Mouse (Mus musculus) hindbrain, embryonic 10.5 days (tissue): ENCODE measurements around the gene Trnau1ap. TPM values are rescaled to one million over a fixed set of nuclear protein-coding genes. Genes with fewer than 3 reads are reported as not detected.

Experiments used
- DNase-seq: peaks from one replicate; pipeline ENCODE4 v3.0.0-alpha.2; 2017; ENCODE audit warnings: low spot score
- H3K27ac ChIP-seq: fragments of 300-500 bp; sonication (generic); 2 replicates; pipeline ENCODE4 v1.5.1; 2016; ENCODE audit warnings: mild to moderate bottlenecking, moderate library complexity
- H3K27me3 ChIP-seq: fragments of 300-500 bp; sonication (generic); 2 replicates; pipeline ENCODE4 v1.6.1; 2016; ENCODE audit warnings: mild to moderate bottlenecking; ENCODE audit not compliant: poor library complexity, insufficient read depth, severe bottlenecking
- H3K36me3 ChIP-seq: fragments of 300-500 bp; sonication (generic); 2 replicates; pipeline ENCODE4 v1.6.1; 2016; ENCODE audit warnings: mild to moderate bottlenecking, moderate library complexity
- H3K4me1 ChIP-seq: fragments of 300-500 bp; sonication (generic); replicated peaks from 2 replicates; pipeline ENCODE4 v1.6.1; 2016; ENCODE audit warnings: mild to moderate bottlenecking
- H3K4me3 ChIP-seq: fragments of 300-500 bp; sonication (generic); 2 replicates; pipeline ENCODE4 v1.5.1; 2016; ENCODE audit warnings: mild to moderate bottlenecking, moderate library complexity
- H3K9me3 ChIP-seq: fragments of 300-500 bp; sonication (generic); 2 replicates; pipeline ENCODE4 v1.6.1; 2016; ENCODE audit warnings: mild to moderate bottlenecking, moderate library complexity
- WGBS: fragments of 180-500 bp; shearing (Covaris S2); methylation state at CpG from one replicate; pipeline ENCODE4 v1.1.7; 2016; 5-methylcytosine and 5-hydroxymethylcytosine counted together
- polyA plus RNA-seq: library from polyadenylated mRNA; unstranded; fragments of >200 nt; fragmentation: Nextera tagmentation; extraction: Ambion mirVana; gene quantifications from 2 replicates; pipeline ENCODE4 v1.2.1, GENCODE M21; 2016

Trnau1ap gene
- polyA plus RNA-seq, 1 experiment from 2014 or later: 91.5 TPM

- no peaks in the 10 kb centered on the region for H3K27me3 ChIP-seq
- H3K4me1 ChIP-seq: peaks cover 21% of the 10 kb centered on the region
- H3K4me3 ChIP-seq: no peak overlapping the region
- no peak overlapping the region for H3K27ac ChIP-seq
- no peaks in the 10 kb centered on the region for H3K9me3 ChIP-seq
- H3K36me3 ChIP-seq: peaks cover 68% of the 10 kb centered on the region
- WGBS: 83% methylated on average over 3 of the region's 3 CpGs
- no peak for DNase-seq
Observed at GRCm38 (mm10) chr4:132331960-132332359, 2.6 kb upstream of the Trnau1ap start.

- 13% methylated on average over 10 of the region's 10 CpGs for WGBS
- Histone ChIP-seq H3K4me3 (peak overlapping the region; percentile 90), H3K4me1 (peaks cover 21% of the 10 kb centered on the region), H3K36me3 (peaks cover 65% of the 10 kb centered on the region), H3K27ac (peak overlapping the region; percentile 96), H3K9me3 (no peaks in the 10 kb centered on the region), H3K27me3 (no peaks in the 10 kb centered on the region)
- DNase-seq: no peak
Observed at GRCm38 (mm10) chr4:132329835-132330354, 557 bp upstream of the Trnau1ap start.

- H3K36me3 ChIP-seq: peaks cover 65% of the 10 kb centered on the region
- H3K27me3 ChIP-seq: no peaks in the 10 kb centered on the region
- peaks cover 21% of the 10 kb centered on the region for H3K4me1 ChIP-seq
- peak overlapping the region; percentile 90 for H3K4me3 ChIP-seq
- H3K27ac ChIP-seq: peak overlapping the region; percentile 96
- no peak for DNase-seq
- WGBS: 49% methylated on average over 14 of the region's 14 CpGs
- no peaks in the 10 kb centered on the region for H3K9me3 ChIP-seq
Observed at GRCm38 (mm10) chr4:132328391-132328982, 851 bp downstream of the Trnau1ap start.

GRCm38 (mm10) chr4:132326481-132326880 is 2.9 kb downstream of the Trnau1ap start:
- WGBS: 81% methylated on average over 5 of the region's 5 CpGs
- H3K9me3 ChIP-seq: no peaks in the 10 kb centered on the region
- no peaks in the 10 kb centered on the region for H3K27me3 ChIP-seq
- H3K4me1 ChIP-seq: peaks cover 21% of the 10 kb centered on the region
- H3K36me3 ChIP-seq: peaks cover 63% of the 10 kb centered on the region
- no peak for DNase-seq
- no peak overlapping the region for H3K27ac ChIP-seq
- H3K4me3 ChIP-seq: no peak overlapping the region

GRCm38 (mm10) chr4:132315711-132316110 is 13.6 kb downstream of the Trnau1ap start:
- Histone ChIP-seq H3K4me3 (no peak overlapping the region), H3K27ac (no peak overlapping the region), H3K4me1 (no peaks in the 10 kb centered on the region), H3K9me3 (no peaks in the 10 kb centered on the region), H3K27me3 (no peaks in the 10 kb centered on the region), H3K36me3 (peaks cover 90% of the 10 kb centered on the region)
- DNase-seq: no peak
- 89% methylated on average over 8 of the region's 8 CpGs for WGBS

GRCm38 (mm10) chr4:132312627-132313026 is 16.7 kb downstream of the Trnau1ap start:
- 85% methylated on average over 5 of the region's 5 CpGs for WGBS
- no peak for DNase-seq

GRCm38 (mm10) chr4:132311801-132312200 is 17.5 kb downstream of the Trnau1ap start:
- DNase-seq: no peak
- 54% methylated on average over 3 of the region's 3 CpGs for WGBS
- H3K36me3 ChIP-seq: peaks cover 67% of the 10 kb centered on the region

More at GRCm38 (mm10) chr4:132312627-132313026, 16.7 kb downstream of the Trnau1ap start:
- H3K27me3 ChIP-seq: no peaks in the 10 kb centered on the region
- peaks cover 10% of the 10 kb centered on the region for H3K4me1 ChIP-seq
- no peak overlapping the region for H3K4me3 ChIP-seq
- H3K27ac ChIP-seq: no peak overlapping the region
- H3K9me3 ChIP-seq: no peaks in the 10 kb centered on the region
- H3K36me3 ChIP-seq: peaks cover 75% of the 10 kb centered on the region

GRCm38 (mm10) chr4:132311209-132311608 is 18.1 kb downstream of the Trnau1ap start:
- Histone ChIP-seq H3K36me3 (peaks cover 61% of the 10 kb centered on the region), H3K27ac (no peak overlapping the region), H3K4me3 (no peak overlapping the region), H3K9me3 (no peaks in the 10 kb centered on the region), H3K27me3 (no peaks in the 10 kb centered on the region), H3K4me1 (peaks cover 10% of the 10 kb centered on the region)
- WGBS: 38% methylated on average over 1 of the region's 1 CpGs
- no peak for DNase-seq

More at GRCm38 (mm10) chr4:132311801-132312200, 17.5 kb downstream of the Trnau1ap start:
- no peaks in the 10 kb centered on the region for H3K9me3 ChIP-seq
- H3K4me1 ChIP-seq: peaks cover 10% of the 10 kb centered on the region
- no peak overlapping the region for H3K27ac ChIP-seq
- H3K27me3 ChIP-seq: no peaks in the 10 kb centered on the region
- H3K4me3 ChIP-seq: no peak overlapping the region

GRCm38 (mm10) chr4:132309849-132310472 is 19.4 kb downstream of the Trnau1ap start:
- Histone ChIP-seq H3K36me3 (peaks cover 54% of the 10 kb centered on the region), H3K27me3 (no peaks in the 10 kb centered on the region), H3K27ac (peak overlapping the region; percentile 95), H3K9me3 (no peaks in the 10 kb centered on the region), H3K4me3 (peak overlapping the region; percentile 90), H3K4me1 (peaks cover 10% of the 10 kb centered on the region)
- 36% methylated on average over 10 of the region's 10 CpGs for WGBS
- DNase-seq: peak; percentile 49

GRCm38 (mm10) chr4:132309140-132309848 is 20.0 kb downstream of the Trnau1ap start:
- WGBS: 1% methylated on average over 15 of the region's 15 CpGs
- peaks cover 49% of the 10 kb centered on the region for H3K36me3 ChIP-seq
- H3K27ac ChIP-seq: peak overlapping the region; percentile 95
- no peaks in the 10 kb centered on the region for H3K9me3 ChIP-seq
- H3K4me3 ChIP-seq: peak overlapping the region; percentile 90
- DNase-seq: no peak
- H3K27me3 ChIP-seq: no peaks in the 10 kb centered on the region
- H3K4me1 ChIP-seq: peaks cover 10% of the 10 kb centered on the region

- peak; percentile 87 for DNase-seq
- H3K4me1 ChIP-seq: peaks cover 10% of the 10 kb centered on the region
- no peaks in the 10 kb centered on the region for H3K9me3 ChIP-seq
- peaks cover 42% of the 10 kb centered on the region for H3K36me3 ChIP-seq
- peak overlapping the region; percentile 90 for H3K4me3 ChIP-seq
- peak overlapping the region; percentile 95 for H3K27ac ChIP-seq
- WGBS: 1% methylated on average over 41 of the region's 41 CpGs
- no peaks in the 10 kb centered on the region for H3K27me3 ChIP-seq
Observed at GRCm38 (mm10) chr4:132308437-132309139, 20.8 kb downstream of the Trnau1ap start.

- Histone ChIP-seq H3K4me1 (peaks cover 22% of the 10 kb centered on the region), H3K4me3 (no peak overlapping the region), H3K36me3 (peaks cover 16% of the 10 kb centered on the region), H3K9me3 (no peaks in the 10 kb centered on the region), H3K27me3 (no peaks in the 10 kb centered on the region), H3K27ac (no peak overlapping the region)
- DNase-seq: no peak
- 84% methylated on average over 6 of the region's 6 CpGs for WGBS
Observed at GRCm38 (mm10) chr4:132306004-132306403, 23.3 kb downstream of the Trnau1ap start.
